Mouse (Mus musculus) cerebellum, adult 11-12 months (tissue): ENCODE data around the gene Tmem231.

ENCODE experiments used
- DNase-seq: peaks from one replicate; pipeline ENCODE4 v3.0.0; 2022

Tmem231 gene

GRCm38 (mm10) chr8:111933348-111934076 is at the start of gene Tmem231:
TSS of gene Tmem231 (minus strand) at chr8:111933881.
- DNase-seq: peak; percentile 94

DNA sequence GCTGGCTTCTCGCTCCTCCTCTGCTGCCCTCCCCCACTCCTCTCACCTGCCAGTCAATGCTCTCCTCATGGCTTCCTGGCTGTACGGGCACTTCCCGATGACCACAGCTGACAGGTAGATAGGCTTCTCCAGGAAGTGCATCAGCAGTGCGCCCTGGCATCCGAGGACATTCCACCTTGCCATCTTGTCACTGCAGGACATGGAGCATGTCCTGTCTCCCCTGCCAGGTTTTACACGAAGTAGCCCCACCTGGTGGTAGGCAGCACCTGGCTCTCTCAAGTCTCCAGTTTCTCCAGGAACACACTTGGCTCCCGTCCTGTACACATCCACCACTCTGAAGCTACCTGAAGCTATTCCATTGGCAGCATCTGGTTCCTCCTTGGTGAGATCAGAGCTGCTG is 48.4 kb upstream of the Tmem231 start:
- peak; percentile 83 for DNase-seq

GRCm38 (mm10) chr8:111978147-111978546 is 44.5 kb upstream of the Tmem231 start:
- DNase-seq: no peak

DNA sequence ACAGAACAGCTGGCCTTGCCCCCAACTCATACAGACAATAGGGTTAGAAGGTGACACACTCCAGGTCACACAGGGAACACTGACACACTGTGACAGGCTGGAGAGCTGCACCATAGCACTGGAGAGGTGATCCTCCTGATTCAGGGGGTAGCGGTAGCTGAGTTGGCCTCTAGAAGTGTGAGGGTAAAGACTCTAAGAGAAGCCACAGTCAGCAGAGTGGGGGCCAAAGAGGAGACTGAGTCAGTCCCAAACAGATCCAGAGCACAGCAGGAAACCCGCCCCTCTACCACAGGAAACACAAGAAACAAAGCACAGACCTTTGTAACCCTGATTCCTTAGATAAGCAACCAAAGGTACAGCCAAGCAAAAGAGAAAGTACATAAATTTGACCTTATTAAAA is 42.6 kb upstream of the Tmem231 start:
- no peak for DNase-seq

DNA sequence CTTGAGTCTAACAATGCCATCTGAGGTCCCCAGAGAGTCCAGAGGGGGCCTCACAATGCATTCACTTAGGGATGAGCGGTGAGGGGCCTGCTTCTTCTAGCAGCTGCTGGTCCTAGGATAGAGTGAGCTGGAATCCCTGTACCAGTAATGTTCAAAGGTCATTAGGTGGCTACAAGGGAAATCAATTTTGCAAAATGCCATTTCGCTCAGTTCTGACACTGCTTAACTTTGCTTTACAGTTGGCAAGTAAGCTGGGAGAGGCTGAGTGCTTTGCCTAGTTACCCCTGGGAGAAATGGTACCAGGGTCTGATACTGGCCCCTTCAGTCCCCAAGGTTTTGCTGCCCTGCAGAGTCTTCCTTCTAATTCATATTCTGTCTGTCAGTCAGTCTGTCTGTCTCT is 42.0 kb upstream of the Tmem231 start:
- DNase-seq: no peak

DNA sequence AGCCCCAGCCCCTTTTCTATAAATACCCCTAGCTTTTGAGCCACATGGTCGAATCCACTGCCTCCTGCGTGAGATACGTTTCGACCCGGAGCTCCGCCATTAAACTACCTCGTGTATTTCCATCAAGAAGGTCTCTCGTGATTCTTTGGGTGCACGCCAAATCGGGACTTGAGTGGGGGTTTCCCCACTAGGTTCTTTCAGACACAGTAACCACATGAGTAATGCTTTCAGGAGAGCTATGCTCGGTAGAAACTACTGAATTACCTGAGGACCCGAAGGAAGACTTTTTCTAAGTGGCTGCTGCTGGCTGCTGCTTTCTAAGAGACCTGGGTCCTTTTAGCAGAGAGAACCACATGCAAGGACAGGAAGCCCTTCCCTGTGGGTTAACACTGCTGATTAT is 40.5 kb upstream of the Tmem231 start:
- DNase-seq: no peak

GRCm38 (mm10) chr8:111968991-111969390 is 35.3 kb upstream of the Tmem231 start:
- no peak for DNase-seq

GRCm38 (mm10) chr8:111968541-111968940 is 34.9 kb upstream of the Tmem231 start:
- DNase-seq: no peak

DNA sequence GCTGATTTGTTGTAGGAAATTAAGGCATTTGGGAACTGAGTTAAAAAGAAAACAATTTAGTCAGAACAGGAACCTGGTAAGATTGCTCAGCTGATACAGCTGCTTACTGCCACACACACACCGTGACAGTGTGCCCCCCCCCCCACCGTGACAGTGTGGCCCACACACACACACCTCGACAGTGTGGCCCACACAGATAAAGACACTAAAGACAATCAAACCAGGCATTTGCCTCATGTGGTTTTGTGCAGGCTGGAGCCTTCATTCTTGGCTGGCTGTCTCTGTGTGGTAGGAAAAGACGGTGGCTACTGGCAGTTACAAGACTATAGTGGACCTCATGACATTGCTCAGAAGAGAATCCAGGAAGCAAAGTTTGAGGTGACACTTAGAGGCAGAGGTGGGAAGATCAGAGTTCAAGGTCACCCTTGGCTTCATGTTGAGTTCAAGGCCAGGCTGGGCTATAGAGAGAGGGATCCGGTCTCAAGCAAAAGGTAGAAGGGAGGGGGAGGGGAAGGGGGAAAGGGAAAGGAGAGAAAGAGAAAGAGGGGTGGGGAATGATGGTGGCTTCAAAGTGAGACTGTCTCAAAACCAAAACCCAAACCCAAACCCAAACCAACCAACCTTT is 33.7 kb upstream of the Tmem231 start:
- no peak for DNase-seq

DNA sequence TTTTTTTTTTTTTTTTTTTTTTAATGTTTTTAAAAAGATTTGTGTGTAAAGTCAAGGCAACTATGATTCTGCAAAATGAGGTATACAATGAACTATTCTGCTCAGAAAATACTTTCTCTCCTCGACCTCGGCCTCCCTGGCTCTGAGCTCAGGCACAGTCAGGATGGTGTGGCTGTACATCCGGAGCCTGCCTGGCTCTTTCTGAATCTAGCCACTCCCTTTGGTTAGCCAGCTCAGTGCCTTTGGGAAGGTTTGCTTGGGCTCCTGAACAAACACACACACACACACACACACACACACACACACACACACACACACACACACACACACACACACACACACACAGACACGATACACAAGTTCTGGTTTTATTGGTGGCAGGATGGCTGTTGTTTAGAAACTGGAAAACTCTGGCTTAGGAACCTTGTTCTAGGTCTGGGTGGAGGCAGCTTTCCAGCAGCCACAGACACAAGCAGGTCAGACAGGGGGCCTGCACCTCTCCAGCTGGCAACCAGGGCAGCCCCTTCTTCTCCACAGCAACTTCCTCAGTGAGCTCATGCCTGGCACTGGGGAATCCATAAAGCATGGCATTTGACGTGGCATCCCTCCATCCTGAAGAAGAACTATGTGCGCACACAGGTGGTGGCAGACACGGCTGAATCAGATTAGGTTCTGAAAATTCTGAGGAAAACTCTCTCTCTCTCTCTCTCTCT is 31.3 kb upstream of the Tmem231 start:
- DNase-seq: no peak

DNA sequence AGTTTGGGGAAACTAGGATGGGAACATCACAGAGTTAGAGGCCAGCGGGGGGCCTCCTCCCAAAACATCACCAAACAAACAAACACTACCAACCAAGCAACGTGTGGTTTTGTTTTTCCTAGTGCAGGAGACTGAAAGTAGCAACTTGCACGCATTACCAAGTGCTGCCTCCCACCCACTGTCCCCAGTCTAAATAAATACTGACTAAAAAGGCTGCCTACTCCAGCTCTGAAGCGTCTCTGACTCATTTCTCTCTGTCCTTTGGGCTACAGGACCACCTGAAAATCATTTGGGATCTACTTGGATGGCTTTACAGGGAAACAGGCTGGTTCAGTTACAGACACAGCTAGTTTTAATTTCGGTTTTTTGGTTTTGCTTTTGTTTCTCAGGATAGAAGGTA is 30.7 kb upstream of the Tmem231 start:
- no peak for DNase-seq

- DNase-seq: no peak
Observed at GRCm38 (mm10) chr8:111963546-111963945, 29.9 kb upstream of the Tmem231 start.

DNA sequence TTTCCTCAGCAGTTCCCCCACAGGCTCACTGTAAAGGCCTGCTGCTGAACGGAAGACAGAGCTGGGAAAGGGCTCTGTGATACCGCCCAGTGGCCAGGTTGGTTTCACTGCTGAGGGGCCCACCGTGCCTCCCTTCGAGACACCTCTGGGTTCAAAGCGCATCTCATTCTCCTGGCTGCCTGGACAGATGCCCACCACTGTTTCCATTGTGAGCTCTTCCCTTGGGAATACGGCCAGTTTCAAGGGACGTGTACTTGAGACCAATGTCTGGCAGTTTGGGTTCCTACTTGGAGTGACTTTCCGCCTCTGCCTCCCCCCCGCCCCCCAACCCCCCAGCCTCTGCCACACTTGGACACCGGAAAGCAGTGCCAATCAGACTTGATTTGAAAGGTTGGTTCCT is 29.4 kb upstream of the Tmem231 start:
- no peak for DNase-seq

- DNase-seq: no peak
Observed at GRCm38 (mm10) chr8:111962589-111962988, 28.9 kb upstream of the Tmem231 start.

GRCm38 (mm10) chr8:111961330-111961729 is 27.6 kb upstream of the Tmem231 start:
- no peak for DNase-seq

GRCm38 (mm10) chr8:111960591-111961321 is 27.1 kb upstream of the Tmem231 start:
- no peak for DNase-seq

- no peak for DNase-seq
Observed at GRCm38 (mm10) chr8:111957231-111957630, 23.6 kb upstream of the Tmem231 start.

- DNase-seq: no peak
Observed at GRCm38 (mm10) chr8:111955879-111956278, 22.2 kb upstream of the Tmem231 start.

DNA sequence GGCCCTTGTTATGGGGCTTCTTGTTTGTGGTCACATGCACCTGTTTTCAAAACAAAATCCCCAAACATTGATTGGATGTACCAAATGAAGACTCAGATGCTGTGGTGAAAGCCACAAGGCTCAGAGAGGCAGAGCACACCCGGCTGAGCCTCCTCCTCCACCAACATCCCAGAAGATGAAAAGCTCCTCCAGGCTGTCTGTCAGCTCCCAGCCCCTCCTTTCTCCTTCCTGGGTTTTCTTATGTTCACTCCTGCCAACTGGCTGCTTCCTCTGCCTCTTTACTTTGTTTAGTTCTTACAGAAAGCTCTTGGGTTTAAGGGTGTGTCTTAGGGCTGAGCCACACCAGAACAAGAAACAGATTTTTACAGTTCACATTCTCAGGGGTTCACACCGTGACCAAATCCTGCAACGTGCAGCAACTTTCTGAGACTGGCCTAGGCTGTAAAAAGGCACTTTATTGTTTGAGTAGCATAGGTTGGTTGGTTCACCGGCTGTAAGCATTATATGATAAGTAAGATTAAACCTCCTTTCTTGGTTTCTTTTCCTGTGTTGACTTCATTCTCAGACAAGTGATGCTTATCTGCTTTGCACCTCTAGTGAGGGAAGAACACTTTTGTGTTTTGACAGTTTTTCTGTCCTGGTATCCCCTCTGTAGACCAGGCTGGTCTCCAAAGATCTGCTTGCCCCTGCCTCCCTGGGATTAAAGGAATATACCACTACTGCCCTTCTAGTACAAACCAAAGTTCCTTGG is 21.3 kb upstream of the Tmem231 start:
- DNase-seq: no peak

DNA sequence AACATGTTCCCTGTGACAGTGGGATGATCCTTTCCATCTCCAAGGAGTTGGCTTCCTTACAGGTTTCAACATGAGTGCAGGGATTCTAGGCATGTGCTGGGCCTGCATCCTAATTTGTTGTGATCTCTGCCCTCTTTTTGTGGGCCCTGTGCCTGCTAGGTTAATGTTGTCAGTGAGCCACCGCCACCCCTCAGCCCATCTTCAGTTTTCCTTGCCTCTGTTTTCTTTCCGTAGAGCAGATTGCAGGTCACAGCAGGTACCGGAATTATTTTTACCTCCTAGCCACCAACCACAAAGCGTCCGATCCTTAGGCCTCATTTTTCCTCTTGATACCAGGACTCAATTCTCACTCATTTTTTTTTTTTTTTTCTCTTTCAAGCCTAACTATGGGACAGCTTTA is 18.3 kb upstream of the Tmem231 start:
- peak; percentile 78 for DNase-seq

GRCm38 (mm10) chr8:111951317-111951716 is 17.6 kb upstream of the Tmem231 start:
- DNase-seq: no peak

DNA sequence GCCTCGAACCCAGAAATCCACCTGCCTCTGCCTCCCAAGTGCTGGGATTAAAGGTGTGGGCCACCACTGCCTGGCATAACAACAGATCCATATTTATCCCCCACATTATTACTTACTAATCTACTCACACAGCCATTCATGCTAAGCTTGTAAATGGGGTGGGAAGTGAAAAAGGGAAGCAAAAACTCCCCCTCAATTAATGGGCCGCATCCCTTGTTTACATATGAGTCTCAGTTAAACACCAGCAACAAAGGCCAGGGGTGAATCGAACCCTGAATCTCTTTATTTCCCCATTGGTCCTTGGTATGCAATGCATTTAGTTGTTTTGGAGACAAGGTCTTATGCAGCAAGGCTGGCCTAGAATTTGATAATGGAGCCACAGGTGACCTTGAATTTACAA is 17.2 kb upstream of the Tmem231 start:
- no peak for DNase-seq

GRCm38 (mm10) chr8:111947954-111948353 is 14.3 kb upstream of the Tmem231 start:
- DNase-seq: peak; percentile 61
